Mouse (Mus musculus) left cerebral cortex, adult 18-20 months (tissue): ENCODE measurements around the gene Atp2b1. TPM values are rescaled to one million over a fixed set of nuclear protein-coding genes. Genes with fewer than 3 reads are reported as not detected.

ENCODE experiments used
- DNase-seq, 2 experiments: peaks; one replicate each; pipeline ENCODE4 v3.0.0; 2021 to 2022; ENCODE audit warnings: low spot score in 2 of 2, mixed read lengths in 1 of 2
- total RNA-seq, 2 experiments: library from RNA; stranded (reverse); gene quantifications; 2 replicates each; pipeline ENCODE4 v1.2.3; 2021

The Atp2b1 gene
- total RNA-seq, 2 experiments from 2014 or later = 656 to 703 TPM

- no peak for DNase-seq
Measured at GRCm38 (mm10) chr10:99016996-99017395, 102.8 kb downstream of the Atp2b1 start.

- no peak for DNase-seq
Measured at GRCm38 (mm10) chr10:99027462-99027861, 113.3 kb downstream of the Atp2b1 start.

GRCm38 (mm10) chr10:99029844-99030243, 115.6 kb downstream of the Atp2b1 start:
- no peak for DNase-seq

- no peak for DNase-seq
Measured at GRCm38 (mm10) chr10:99033830-99034828, 119.9 kb downstream of the Atp2b1 start.

GRCm38 (mm10) chr10:99037185-99038065, 123.2 kb downstream of the Atp2b1 start:
- DNase-seq = no peak

GRCm38 (mm10) chr10:99038866-99039265, 124.7 kb downstream of the Atp2b1 start:
- DNase-seq = no peak

GRCm38 (mm10) chr10:99040171-99040570, 126.0 kb downstream of the Atp2b1 start:
- no peak for DNase-seq

- DNase-seq = no peak
Measured at GRCm38 (mm10) chr10:99046756-99047550, 132.7 kb downstream of the Atp2b1 start.

GRCm38 (mm10) chr10:99047551-99047940, 133.3 kb downstream of the Atp2b1 start:
- DNase-seq = no peak

- no peak for DNase-seq
Measured at GRCm38 (mm10) chr10:99050093-99050492, 135.9 kb downstream of the Atp2b1 start.

- no peak for DNase-seq
Measured at GRCm38 (mm10) chr10:99053111-99053510, 138.9 kb downstream of the Atp2b1 start.

- no peak for DNase-seq
Measured at GRCm38 (mm10) chr10:99060588-99060987, 146.4 kb downstream of the Atp2b1 start.

- no peak for DNase-seq
Measured at GRCm38 (mm10) chr10:99061418-99061817, 147.2 kb downstream of the Atp2b1 start.

GRCm38 (mm10) chr10:99062546-99062945, 148.3 kb downstream of the Atp2b1 start:
- DNase-seq = no peak

Other genes starting within 250 kb of the Atp2b1 start
- 1 to 10 TPM; 6.5 to 7.1 TPM for gene Poc1b, start 192.6 kb downstream of the Atp2b1 start, total RNA-seq
- gene Galnt4, start 193.8 kb downstream of the Atp2b1 start, total RNA-seq = 1 to 10 TPM; 1.9 to 2.3 TPM
- gene Phxr2, start 211.9 kb downstream of the Atp2b1 start, total RNA-seq = not detected